Mouse (Mus musculus): ENCODE data around the gene Papln.

The Papln gene

GRCm38 (mm10) chr12:83763311-83764043 is at the start of gene Papln:
Papln (plus strand) TSS chr12:83763634.
- no peak for DNase-seq

GRCm38 (mm10) chr12:83713749-83714148 is 49.7 kb upstream of the Papln start:
- DNase-seq = no peak

GRCm38 (mm10) chr12:83716416-83717184 is 46.8 kb upstream of the Papln start:
- no peak for DNase-seq

- DNase-seq = no peak
Measured at GRCm38 (mm10) chr12:83719431-83719830, 44.0 kb upstream of the Papln start.

GRCm38 (mm10) chr12:83721281-83721680 is 42.2 kb upstream of the Papln start:
- no peak for DNase-seq

GRCm38 (mm10) chr12:83723037-83723436 is 40.4 kb upstream of the Papln start:
- DNase-seq = no peak

GRCm38 (mm10) chr12:83726510-83727308 is 36.7 kb upstream of the Papln start:
- no peak for DNase-seq

- no peak for DNase-seq
Measured at GRCm38 (mm10) chr12:83732225-83732624, 31.2 kb upstream of the Papln start.

- DNase-seq = no peak
Measured at GRCm38 (mm10) chr12:83734047-83734446, 29.4 kb upstream of the Papln start.

GRCm38 (mm10) chr12:83736236-83736635 is 27.2 kb upstream of the Papln start:
- no peak for DNase-seq

- DNase-seq = no peak
Measured at GRCm38 (mm10) chr12:83738651-83739050, 24.8 kb upstream of the Papln start.

- DNase-seq = no peak
Measured at GRCm38 (mm10) chr12:83741722-83742121, 21.7 kb upstream of the Papln start.

GRCm38 (mm10) chr12:83742834-83743233 is 20.6 kb upstream of the Papln start:
- DNase-seq = no peak

GRCm38 (mm10) chr12:83743712-83744111 is 19.7 kb upstream of the Papln start:
- no peak for DNase-seq

- DNase-seq = no peak
Measured at GRCm38 (mm10) chr12:83749186-83749585, 14.2 kb upstream of the Papln start.

GRCm38 (mm10) chr12:83752495-83752894 is 10.9 kb upstream of the Papln start:
- DNase-seq = no peak

GRCm38 (mm10) chr12:83758735-83759134 is 4.7 kb upstream of the Papln start:
- DNase-seq = no peak

- no peak for DNase-seq
Measured at GRCm38 (mm10) chr12:83760201-83760600, 3.2 kb upstream of the Papln start.

- DNase-seq = no peak
Measured at GRCm38 (mm10) chr12:83762706-83763105, 728 bp upstream of the Papln start.

- no peak for DNase-seq
Measured at GRCm38 (mm10) chr12:83764044-83764365, 571 bp downstream of the Papln start.

GRCm38 (mm10) chr12:83764519-83764918 is 1.1 kb downstream of the Papln start:
- DNase-seq = no peak

- DNase-seq = no peak
Measured at GRCm38 (mm10) chr12:83765965-83766603, 2.6 kb downstream of the Papln start.

GRCm38 (mm10) chr12:83767833-83768232 is 4.4 kb downstream of the Papln start:
- DNase-seq = no peak

Data from thymus, adult 18-20 months (tissue).